Mouse (Mus musculus): ENCODE measurements at regions not wholly inside any gene's neighbourhood (a gene's known extent, or its start where the extent isn't known, plus 50 kb on each side); places are given as distances from the start of the nearest gene placed in this dataset.
"Not testable (repeated sequence)": the region's sequence is repeated elsewhere in the genome, so short reads cannot be mapped to it uniquely, and the experiment has no call there.

GRCm38 (mm10) chr16:49447356-49447755 lies 251.7 kb upstream of the Ift57 start:
- H3K27ac ChIP-seq; H3K36me3 ChIP-seq; H3K9me3 ChIP-seq; H3K4me3 ChIP-seq; ATAC-seq (ENCODE audit: low FRiP score, low read depth); H3K4me1 ChIP-seq; H3K4me2 ChIP-seq (replicated peaks); H3K27me3 ChIP-seq (replicated peaks); H3K9ac ChIP-seq: not testable (repeated sequence)
- 96% methylated on average over 8 of the region's 9 CpGs for WGBS

GRCm38 (mm10) chr16:49493881-49494280 lies 205.2 kb upstream of the Ift57 start:
- 86% methylated on average over 8 of the region's 8 CpGs for WGBS
- Histone ChIP-seq H3K4me1 (no peaks in the 10 kb centered on the region), H3K27me3 (replicated peaks) (no peaks in the 10 kb centered on the region), H3K9ac (no peak overlapping the region), H3K9me3 (no peaks in the 10 kb centered on the region), H3K36me3 (no peaks in the 10 kb centered on the region), H3K4me2 (replicated peaks) (no peak overlapping the region), H3K27ac (no peak overlapping the region), H3K4me3 (no peak overlapping the region)
- no peak for ATAC-seq (ENCODE audit: low FRiP score, low read depth)

- no peak overlapping the region for H3K4me2 ChIP-seq (replicated peaks)
- 90% methylated on average over 3 of the region's 3 CpGs for WGBS
- no peaks in the 10 kb centered on the region for H3K9me3 ChIP-seq
- H3K36me3 ChIP-seq, result no peaks in the 10 kb centered on the region
- H3K4me1 ChIP-seq, result no peaks in the 10 kb centered on the region
- no peak for ATAC-seq (ENCODE audit: low FRiP score, low read depth)
- no peak overlapping the region for H3K4me3 ChIP-seq
- no peaks in the 10 kb centered on the region for H3K27me3 ChIP-seq (replicated peaks)
- no peak overlapping the region for H3K9ac ChIP-seq
- H3K27ac ChIP-seq, result no peak overlapping the region
Measured at GRCm38 (mm10) chr16:49497521-49498010, 201.5 kb upstream of the Ift57 start.

GRCm38 (mm10) chr16:49500818-49501217 lies 198.2 kb upstream of the Ift57 start:
- H3K9me3 ChIP-seq, result no peaks in the 10 kb centered on the region
- no peak overlapping the region for H3K4me2 ChIP-seq (replicated peaks)
- 40% methylated on average over 4 of the region's 4 CpGs for WGBS
- no peak overlapping the region for H3K27ac ChIP-seq
- no peak overlapping the region for H3K9ac ChIP-seq
- peak; percentile 69 for ATAC-seq (ENCODE audit: low FRiP score, low read depth)
- H3K4me1 ChIP-seq, result no peaks in the 10 kb centered on the region
- no peaks in the 10 kb centered on the region for H3K36me3 ChIP-seq
- no peak overlapping the region for H3K4me3 ChIP-seq
- no peaks in the 10 kb centered on the region for H3K27me3 ChIP-seq (replicated peaks)

- Histone ChIP-seq H3K27ac (no peak overlapping the region), H3K36me3 (no peaks in the 10 kb centered on the region), H3K27me3 (replicated peaks) (no peaks in the 10 kb centered on the region), H3K4me2 (replicated peaks) (no peak overlapping the region), H3K9me3 (no peaks in the 10 kb centered on the region), H3K9ac (no peak overlapping the region), H3K4me3 (no peak overlapping the region), H3K4me1 (no peaks in the 10 kb centered on the region)
- no peak for ATAC-seq (ENCODE audit: low FRiP score, low read depth)
- WGBS, result 85% methylated on average over 14 of the region's 14 CpGs
Measured at GRCm38 (mm10) chr16:49503897-49504413, 195.1 kb upstream of the Ift57 start.

GRCm38 (mm10) chr16:49504669-49505068 lies 194.4 kb upstream of the Ift57 start:
- Histone ChIP-seq H3K9ac (no peak overlapping the region), H3K36me3 (no peaks in the 10 kb centered on the region), H3K9me3 (no peaks in the 10 kb centered on the region), H3K4me1 (no peaks in the 10 kb centered on the region), H3K27ac (no peak overlapping the region), H3K27me3 (replicated peaks) (no peaks in the 10 kb centered on the region), H3K4me3 (no peak overlapping the region), H3K4me2 (replicated peaks) (no peak overlapping the region)
- no peak for ATAC-seq (ENCODE audit: low FRiP score, low read depth)
- WGBS, result 91% methylated on average over 6 of the region's 6 CpGs

- Histone ChIP-seq H3K4me2 (replicated peaks) (no peak overlapping the region), H3K9ac (no peak overlapping the region), H3K27ac (no peak overlapping the region), H3K4me1 (no peaks in the 10 kb centered on the region), H3K9me3 (no peaks in the 10 kb centered on the region), H3K36me3 (no peaks in the 10 kb centered on the region), H3K4me3 (no peak overlapping the region), H3K27me3 (replicated peaks) (no peaks in the 10 kb centered on the region)
- ATAC-seq (ENCODE audit: low FRiP score, low read depth), result no peak
- WGBS, result 74% methylated on average over 9 of the region's 9 CpGs
Measured at GRCm38 (mm10) chr16:49505271-49505670, 193.8 kb upstream of the Ift57 start.

- Histone ChIP-seq H3K4me3 (no peak overlapping the region), H3K9ac (no peak overlapping the region), H3K9me3 (no peaks in the 10 kb centered on the region), H3K27ac (no peak overlapping the region), H3K27me3 (replicated peaks) (no peaks in the 10 kb centered on the region), H3K4me2 (replicated peaks) (no peak overlapping the region), H3K36me3 (no peaks in the 10 kb centered on the region), H3K4me1 (no peaks in the 10 kb centered on the region)
- ATAC-seq (ENCODE audit: low FRiP score, low read depth), result no peak
- WGBS, result 92% methylated on average over 3 of the region's 3 CpGs
Measured at GRCm38 (mm10) chr16:49518844-49519243, 180.2 kb upstream of the Ift57 start.

GRCm38 (mm10) chr16:49520411-49520810 lies 178.6 kb upstream of the Ift57 start:
- no peak overlapping the region for H3K4me3 ChIP-seq
- no peak overlapping the region for H3K27ac ChIP-seq
- no peaks in the 10 kb centered on the region for H3K4me1 ChIP-seq
- no peak overlapping the region for H3K4me2 ChIP-seq (replicated peaks)
- ATAC-seq (ENCODE audit: low FRiP score, low read depth), result no peak
- no peaks in the 10 kb centered on the region for H3K9me3 ChIP-seq
- H3K27me3 ChIP-seq (replicated peaks), result no peaks in the 10 kb centered on the region
- no peak overlapping the region for H3K9ac ChIP-seq
- no peaks in the 10 kb centered on the region for H3K36me3 ChIP-seq
- 78% methylated on average over 3 of the region's 3 CpGs for WGBS

- WGBS, result 62% methylated on average over 2 of the region's 2 CpGs
- H3K9me3 ChIP-seq, result no peaks in the 10 kb centered on the region
- H3K4me3 ChIP-seq, result no peak overlapping the region
- no peak overlapping the region for H3K27ac ChIP-seq
- no peak overlapping the region for H3K4me2 ChIP-seq (replicated peaks)
- no peaks in the 10 kb centered on the region for H3K36me3 ChIP-seq
- H3K9ac ChIP-seq, result no peak overlapping the region
- no peaks in the 10 kb centered on the region for H3K4me1 ChIP-seq
- no peaks in the 10 kb centered on the region for H3K27me3 ChIP-seq (replicated peaks)
- ATAC-seq (ENCODE audit: low FRiP score, low read depth), result no peak
Measured at GRCm38 (mm10) chr16:49521685-49522084, 177.3 kb upstream of the Ift57 start.

GRCm38 (mm10) chr16:49522576-49522975 lies 176.5 kb upstream of the Ift57 start:
- 73% methylated on average over 5 of the region's 5 CpGs for WGBS
- Histone ChIP-seq H3K36me3 (no peaks in the 10 kb centered on the region), H3K9ac (no peak overlapping the region), H3K27me3 (replicated peaks) (no peaks in the 10 kb centered on the region), H3K4me3 (no peak overlapping the region), H3K9me3 (no peaks in the 10 kb centered on the region), H3K4me2 (replicated peaks) (no peak overlapping the region), H3K4me1 (no peaks in the 10 kb centered on the region), H3K27ac (no peak overlapping the region)
- no peak for ATAC-seq (ENCODE audit: low FRiP score, low read depth)

GRCm38 (mm10) chr16:49528618-49529017 lies 170.4 kb upstream of the Ift57 start:
- not testable (repeated sequence) for H3K27me3 ChIP-seq (replicated peaks); H3K4me2 ChIP-seq (replicated peaks); ATAC-seq (ENCODE audit: low FRiP score, low read depth); H3K36me3 ChIP-seq; H3K9ac ChIP-seq; H3K9me3 ChIP-seq; H3K4me1 ChIP-seq; H3K4me3 ChIP-seq; H3K27ac ChIP-seq
- 93% methylated on average over 2 of the region's 2 CpGs for WGBS

GRCm38 (mm10) chr16:49529060-49529459 lies 170.0 kb upstream of the Ift57 start:
- ATAC-seq (ENCODE audit: low FRiP score, low read depth), result no peak
- no peaks in the 10 kb centered on the region for H3K9me3 ChIP-seq
- H3K27me3 ChIP-seq (replicated peaks), result no peaks in the 10 kb centered on the region
- no peak overlapping the region for H3K4me3 ChIP-seq
- H3K27ac ChIP-seq, result no peak overlapping the region
- H3K4me1 ChIP-seq, result no peaks in the 10 kb centered on the region
- H3K9ac ChIP-seq, result no peak overlapping the region
- H3K36me3 ChIP-seq, result no peaks in the 10 kb centered on the region
- no peak overlapping the region for H3K4me2 ChIP-seq (replicated peaks)
- 72% methylated on average over 2 of the region's 2 CpGs for WGBS
